Mouse (Mus musculus) C2C12 (cell line): Measurements from ENCODE around the gene Ntf5.

Experiments used
- CTCF ChIP-seq: IDR thresholded peaks from one replicate; pipeline ENCODE4 v1.5.1; 2011; ENCODE audit not compliant: control insufficient read depth, insufficient read depth, insufficient read length
- MAX ChIP-seq: IDR thresholded peaks from one replicate; pipeline ENCODE4 v1.6.1; 2011; ENCODE audit warnings: mild to moderate bottlenecking, control low read depth

DNA sequence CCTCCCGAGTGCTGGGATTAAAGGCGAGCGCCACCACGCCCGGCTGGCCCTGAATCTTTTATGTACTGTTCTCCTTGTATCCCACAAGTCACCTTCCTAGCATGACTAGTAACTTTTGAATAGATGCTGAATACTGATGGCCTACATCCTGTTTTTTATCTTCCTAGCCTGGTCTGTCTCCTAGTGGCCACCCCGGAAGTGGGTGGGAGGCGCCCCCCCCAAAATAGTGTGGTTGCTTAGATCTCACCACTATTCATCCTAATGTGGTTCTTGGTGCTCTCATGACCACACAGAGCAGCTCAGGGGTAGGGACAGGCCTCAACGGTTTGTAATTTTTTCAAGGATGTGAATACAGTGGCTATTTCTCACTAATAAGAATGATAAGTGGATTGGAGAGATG is 38.9 kb upstream of the Ntf5 start:
- TF ChIP-seq CTCF (no peak), MAX (no peak)
